Mouse (Mus musculus) spleen, postnatal 4 days (tissue): ENCODE measurements around the gene Pdia5.
A peak's percentile ranks its signal among the peaks of the same experiment; 100 is the strongest.

Source experiments
- DNase-seq, 2 experiments: peaks; one replicate each; pipeline ENCODE4 v3.0.0; 2022; ENCODE audit warnings: low spot score in 2 of 2

Gene Pdia5

DNA sequence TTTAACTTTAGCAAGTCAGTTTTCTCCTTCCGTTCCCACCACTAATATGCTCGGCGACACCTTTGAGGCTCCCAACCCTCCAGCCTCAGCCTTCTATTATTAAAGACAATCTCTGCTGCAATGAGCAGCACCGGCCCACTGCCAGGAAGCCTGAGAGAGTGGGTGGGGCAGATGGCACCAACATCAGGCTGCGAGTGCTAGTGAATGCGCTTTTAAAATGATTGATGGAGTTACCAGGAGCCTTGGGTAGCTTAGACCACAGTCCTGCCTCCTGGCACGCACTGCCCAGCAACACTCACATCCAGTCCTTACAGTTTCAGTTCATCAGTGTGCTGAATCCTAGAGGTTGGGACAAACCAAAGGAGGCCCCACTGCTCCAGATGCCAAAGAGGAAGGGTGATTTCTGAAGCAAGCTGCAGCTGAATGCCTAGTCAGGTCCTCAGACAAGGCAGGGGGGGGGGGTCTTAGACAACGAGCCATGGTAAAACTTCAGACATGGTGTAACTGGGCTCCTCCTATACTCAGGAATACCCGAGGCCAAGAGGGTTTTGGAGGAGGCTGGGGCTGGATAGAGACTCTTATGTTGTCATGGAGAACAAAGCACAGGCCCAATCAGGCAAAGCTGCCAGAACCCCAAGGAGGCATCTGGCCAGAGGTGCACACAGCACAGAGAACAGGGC, 49.2 kb downstream of the Pdia5 start:
- no peak for DNase-seq

DNA sequence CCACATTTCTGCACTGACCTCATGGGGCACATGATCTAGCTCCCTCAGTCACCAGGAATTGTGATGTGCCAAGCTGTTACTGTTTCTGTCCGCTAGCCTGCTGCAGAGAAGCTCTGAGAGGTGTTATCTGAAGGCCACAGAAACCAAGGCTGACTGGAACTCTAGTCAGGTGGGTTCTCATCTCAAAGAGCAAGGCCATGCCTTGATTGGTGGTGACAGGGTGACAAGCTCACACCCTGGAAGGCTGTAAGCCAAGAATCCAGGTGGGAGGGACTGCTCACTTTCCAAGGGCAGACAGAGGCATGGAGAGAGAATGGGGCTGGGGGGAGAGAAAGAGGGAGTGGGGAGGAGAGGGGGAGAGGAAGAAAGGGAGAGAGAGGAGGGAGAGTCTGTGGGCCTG, 51.6 kb downstream of the Pdia5 start:
- no peak for DNase-seq

DNA sequence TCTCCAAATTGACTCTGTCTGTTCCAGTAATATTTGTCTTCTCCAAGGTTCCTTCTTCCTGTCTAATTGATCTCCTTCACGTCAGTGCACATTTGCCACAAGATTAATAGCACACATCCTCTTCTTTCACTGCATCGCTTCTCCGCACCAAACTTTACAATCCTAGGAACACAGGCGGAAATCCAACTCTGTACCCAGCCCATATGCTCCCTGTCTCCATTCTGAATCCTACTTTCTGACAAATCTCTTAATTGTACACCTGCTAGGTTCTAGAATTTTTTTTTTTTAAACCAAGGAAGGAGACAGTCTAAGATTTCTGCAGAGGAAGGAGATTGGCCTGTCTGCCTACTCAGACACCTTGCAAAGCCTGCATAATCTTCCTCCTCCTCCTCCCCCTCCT, 59.1 kb downstream of the Pdia5 start:
- DNase-seq = no peak

DNA sequence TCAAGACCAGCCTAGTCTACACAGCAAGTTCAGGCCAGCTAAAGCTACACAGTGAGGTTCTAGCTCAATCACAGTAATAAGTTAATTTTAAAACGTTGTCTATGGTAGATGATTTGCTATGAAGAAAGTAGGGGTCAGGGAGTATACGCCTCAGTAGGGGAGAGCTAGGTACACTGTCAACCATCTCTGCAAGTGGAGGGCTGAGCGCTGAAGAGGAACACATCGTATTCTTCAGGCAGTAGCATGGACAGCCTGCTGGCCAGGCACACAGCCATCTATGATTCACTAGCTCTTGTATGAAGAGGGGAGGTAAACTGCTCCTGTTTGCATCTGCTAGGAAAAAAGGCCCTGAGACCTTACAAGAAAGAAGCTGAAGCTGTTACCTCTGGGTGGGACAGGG, 65.7 kb downstream of the Pdia5 start:
- DNase-seq = no peak

DNA sequence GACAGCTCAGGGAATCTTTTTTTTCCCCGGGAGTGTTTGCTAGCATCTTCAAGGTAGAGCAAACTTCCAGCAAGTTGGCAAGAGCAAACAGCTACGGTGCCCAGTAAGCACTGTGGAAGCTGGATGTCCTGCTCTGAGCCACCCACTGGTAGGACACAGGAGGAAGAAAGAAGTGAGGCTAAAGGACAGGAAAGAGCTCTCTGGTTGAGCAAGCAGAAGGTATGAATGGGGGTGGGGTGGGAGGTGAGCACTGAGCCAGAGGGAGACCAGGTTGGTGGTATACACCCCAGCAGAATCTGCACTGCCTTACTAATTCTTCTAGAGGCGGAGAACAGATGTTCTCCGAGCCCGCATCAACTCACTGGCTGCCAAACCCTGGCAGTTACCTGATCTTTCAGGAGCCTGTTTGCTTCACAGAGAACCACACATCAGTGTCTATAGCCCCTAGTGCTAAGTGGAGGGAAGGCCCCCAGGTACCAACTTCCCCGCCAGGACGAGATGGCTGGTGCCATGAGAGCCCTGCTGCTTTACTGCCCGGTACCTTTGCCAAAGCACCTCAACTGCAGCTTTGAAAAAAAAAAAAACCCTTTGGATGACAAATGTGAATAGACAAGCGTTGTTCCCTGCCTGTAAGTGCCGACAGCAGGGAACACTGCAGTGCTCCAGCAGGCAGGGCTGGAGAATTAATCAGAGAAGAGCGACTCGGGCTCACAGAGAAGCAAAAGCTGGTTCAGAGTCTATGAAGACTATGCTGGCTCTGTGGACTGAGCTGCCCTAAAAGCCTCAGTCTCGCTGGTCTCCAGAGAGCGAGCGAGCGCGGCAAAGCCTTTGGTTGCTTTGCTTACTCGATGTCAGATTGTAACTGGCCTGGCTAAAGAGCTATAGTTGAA, 67.2 kb downstream of the Pdia5 start:
- no peak for DNase-seq

DNA sequence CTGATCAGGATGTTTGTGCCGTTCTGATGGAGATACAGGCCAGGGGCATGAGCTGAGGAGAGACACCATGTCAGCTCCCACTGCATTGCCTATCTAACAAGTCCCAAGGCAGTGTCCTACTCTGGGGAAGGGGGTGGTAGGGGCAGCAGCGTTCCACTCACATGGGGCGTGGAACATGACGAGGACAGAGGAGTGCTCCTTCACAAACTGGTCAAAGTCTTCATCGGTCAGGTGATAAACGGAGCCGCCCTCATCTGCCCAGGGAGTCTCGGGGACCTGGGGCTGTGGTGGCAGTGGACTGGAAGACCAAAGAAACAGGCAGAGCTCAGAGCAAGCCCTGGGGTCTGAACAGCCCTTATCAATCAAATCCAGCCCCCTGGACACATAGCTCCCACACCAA, 68.0 kb downstream of the Pdia5 start:
- no peak for DNase-seq

DNA sequence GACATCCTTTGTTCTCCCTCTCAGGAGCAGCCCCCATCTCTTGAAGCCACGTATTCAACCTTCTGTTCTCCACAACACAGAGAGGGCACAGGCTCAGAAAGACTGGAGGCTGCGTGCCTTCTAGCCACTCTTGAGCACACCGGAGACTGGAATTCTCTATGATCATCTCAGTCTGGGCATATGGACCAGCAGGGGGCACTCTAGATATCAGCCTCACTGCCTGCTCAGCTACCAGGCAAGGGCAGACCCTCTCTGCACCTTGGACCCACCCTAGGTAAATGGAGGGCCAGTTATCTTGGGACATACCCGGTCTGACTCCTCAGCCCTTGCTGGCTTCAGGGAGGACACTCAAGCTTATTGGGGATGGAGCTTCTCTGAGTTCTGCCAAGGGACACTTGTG, 68.5 kb downstream of the Pdia5 start:
- DNase-seq = no peak

DNA sequence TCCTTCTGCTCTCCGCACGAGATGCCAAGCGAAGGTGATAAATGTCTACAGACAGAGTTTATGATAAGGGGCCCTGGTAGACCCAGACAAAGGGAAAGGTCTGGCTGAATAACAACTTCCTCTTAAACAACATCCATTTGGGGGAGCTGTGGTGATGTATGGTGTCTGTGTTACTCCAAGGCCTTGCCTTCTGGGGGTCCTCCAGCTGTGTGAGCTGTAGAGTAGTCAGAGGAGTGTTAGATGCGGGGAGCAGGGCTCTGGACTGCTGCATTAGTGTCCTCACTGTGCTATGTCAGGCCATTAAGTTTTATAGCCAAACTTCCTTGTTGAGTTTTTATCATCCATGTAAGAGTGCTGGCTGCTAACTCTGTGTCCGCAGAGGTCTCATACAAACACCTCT, 76.1 kb downstream of the Pdia5 start:
- no peak for DNase-seq

DNA sequence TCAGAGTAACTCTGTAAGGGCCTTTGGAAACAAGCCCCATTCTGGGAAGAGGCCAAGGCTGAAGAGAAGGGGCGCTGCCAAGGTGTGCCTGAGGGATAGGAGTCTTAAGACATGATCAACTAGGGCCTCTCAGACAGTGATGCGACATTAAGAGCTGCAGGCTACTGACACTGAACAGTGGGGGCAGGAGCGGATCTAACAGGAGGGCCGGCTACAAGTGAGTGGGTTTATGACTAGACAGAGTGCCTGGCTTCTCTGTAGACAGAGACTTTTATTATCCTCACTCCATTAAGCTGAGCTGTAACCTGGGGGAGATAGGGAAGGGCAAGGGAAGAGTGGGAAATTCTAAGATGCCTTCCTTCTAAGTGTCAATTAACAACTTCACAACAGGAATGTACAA, 84.0 kb downstream of the Pdia5 start:
- no peak for DNase-seq

DNA sequence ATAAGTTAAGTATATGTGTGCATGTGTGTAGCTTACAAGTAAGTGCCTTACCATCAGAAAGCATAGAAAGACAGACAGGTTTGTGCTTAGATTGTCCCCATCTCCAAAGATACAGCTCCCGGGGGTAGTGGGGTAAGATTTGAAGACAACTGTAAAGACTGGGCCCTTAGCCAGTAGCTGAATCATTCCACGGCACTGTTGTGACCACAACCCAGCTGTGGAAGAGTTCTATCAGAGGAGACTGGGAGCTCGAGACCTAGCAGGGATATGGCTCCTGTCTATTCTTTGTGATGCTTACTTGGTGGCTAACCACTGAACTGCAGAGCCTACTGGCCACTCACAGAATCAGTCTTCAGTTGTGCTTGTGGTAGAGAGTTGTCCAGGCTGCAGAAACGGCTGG, 84.5 kb downstream of the Pdia5 start:
- DNase-seq = no peak

DNA sequence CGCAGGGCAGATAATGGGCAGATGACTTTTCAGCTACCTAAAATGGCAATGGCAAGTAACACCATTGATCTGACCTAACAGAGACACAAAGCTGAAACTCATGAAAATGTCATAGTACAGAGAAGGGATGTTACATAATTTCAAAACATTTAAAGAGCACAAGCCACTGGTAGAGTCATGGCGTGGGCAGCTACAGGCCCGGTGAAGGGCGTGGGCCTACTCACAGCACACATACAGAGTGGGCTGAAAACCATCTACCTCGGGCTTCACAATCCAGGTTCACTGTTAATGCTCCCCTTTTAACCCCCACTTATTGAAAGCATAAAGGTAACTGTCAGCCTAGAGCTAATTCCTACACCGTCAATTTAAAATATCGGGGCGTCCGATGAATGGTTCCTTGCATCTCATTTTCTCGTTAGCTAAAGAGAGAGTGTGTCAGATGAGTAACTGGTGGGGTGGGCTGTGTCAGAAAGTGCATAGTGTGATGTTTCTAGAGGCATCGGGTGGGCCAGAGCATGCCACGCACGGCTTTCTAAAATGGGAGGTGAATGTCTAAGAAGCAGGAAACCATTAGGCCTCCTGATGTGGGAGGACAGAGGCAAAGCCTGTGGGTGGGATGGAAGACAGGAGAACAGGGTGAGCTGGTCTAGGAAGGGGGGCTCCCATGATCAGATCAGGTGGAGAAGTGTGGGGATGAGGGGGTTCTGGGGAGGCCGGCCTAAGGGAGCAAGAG, 85.2 kb downstream of the Pdia5 start:
- DNase-seq = no peak

DNA sequence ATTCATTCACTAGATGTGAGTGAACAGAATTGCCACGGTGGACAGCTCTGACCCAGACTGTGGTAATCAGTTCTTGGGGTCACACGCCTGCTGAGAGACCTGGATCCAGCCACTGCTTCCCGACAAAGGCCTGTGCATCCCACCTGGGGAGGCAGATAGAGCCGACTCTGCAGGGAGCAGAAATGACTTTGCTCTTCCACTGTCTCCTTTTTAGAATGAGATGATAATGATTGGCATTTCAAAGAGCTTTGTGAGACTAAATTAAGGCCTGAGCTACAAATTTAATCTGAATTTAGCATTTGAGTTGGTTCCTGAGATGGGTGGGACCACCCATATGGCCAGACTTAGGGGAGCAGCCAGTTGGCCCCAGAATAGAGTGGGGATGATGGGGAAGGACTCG, 85.8 kb downstream of the Pdia5 start:
- DNase-seq = no peak

DNA sequence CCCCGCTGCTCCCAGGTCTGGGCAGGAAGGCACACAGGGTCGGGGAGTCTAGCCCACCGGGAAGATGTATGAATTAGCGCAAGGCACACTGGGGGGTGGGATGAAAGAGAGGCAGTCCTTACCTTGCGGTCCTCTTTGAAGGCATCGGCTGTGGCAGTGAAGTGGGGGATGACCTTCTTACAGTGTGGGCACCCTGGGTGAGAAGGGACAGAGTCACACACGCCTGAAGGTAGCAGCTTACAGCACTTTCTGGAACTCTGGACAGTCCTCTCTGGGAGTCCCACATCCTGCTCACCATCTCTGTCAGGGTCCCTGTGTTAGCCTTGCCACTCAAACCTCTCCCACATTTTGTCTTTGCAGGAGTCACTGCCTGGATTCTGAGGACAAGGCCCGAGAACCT, 86.8 kb downstream of the Pdia5 start:
- DNase-seq = no peak

DNA sequence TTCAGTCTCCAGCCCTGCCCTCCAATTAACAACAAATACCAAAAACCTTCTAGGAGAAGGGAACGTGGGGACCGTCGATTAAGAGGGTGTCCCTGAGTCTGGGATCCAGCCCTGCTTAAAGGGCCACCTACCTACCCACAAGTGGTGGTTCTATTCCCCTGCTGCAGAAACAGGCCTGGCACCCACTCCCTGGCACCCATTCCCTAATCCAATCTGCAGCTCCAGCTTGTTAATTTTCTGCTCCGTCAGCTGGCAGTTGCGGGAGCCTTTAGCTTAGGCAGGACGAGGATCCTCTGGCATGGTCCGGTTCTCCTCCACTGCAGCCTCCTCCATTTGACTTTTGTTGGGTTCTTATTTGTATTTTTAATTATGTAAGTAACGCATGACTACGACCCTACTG, 87.3 kb downstream of the Pdia5 start:
- no peak for DNase-seq

DNA sequence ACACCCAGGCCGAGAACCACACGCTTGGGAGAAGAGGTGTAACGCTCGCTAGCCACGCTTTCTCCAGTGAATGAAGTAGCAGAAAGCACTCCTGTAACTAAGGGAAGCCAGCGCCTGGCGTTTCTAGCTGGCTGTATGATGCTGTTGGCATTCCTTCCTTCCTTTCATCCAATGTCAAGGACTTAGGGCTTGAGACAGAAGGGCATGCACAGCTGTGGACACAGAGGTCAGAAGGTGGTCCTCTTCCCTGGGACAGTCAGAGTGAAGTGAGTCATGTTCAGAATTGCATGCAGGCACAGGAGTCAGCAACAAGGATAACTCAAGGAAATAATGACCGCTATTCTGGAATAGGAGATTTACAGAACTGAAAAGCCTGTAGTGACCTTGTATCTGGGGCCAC, 97.9 kb downstream of the Pdia5 start:
- DNase-seq = no peak

DNA sequence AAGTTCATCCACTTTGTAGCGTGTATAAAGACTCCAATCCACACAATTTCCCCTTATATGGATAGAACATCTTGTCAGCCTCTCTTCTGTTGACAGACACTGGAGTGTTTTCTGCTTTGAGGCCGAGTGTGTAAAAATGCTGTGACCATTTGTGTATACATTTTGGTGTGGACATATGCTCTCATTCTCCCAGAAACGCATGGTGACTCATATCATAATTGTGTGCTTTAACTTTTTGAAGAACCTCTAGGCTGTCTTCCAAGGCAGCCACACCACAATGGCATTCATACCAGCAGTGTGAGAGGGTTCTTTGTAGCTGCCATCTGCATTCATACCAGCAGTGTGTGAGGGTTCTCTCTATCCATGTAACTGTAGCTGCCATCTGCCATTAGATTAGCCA, 105.0 kb downstream of the Pdia5 start:
- DNase-seq = no peak

DNA sequence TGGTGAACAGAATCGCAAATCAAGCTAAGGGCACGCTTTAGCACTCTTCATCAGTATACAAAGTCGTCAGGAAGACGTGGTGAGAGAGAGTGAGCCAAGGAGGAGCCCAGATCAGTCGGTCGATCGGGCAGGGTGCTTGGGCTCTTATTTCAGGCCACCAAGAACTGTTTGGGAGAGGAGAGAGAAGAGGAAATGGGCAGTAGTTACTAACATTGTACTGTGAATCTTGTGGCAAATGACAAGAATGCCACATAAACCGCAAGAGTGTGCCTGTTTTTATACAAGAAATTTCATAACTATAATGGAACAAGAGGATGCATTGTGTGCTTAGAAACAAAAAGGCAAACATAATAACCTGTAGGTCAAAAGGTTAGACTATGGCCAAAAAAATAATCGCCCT, 110.6 kb downstream of the Pdia5 start:
- DNase-seq = no peak

DNA sequence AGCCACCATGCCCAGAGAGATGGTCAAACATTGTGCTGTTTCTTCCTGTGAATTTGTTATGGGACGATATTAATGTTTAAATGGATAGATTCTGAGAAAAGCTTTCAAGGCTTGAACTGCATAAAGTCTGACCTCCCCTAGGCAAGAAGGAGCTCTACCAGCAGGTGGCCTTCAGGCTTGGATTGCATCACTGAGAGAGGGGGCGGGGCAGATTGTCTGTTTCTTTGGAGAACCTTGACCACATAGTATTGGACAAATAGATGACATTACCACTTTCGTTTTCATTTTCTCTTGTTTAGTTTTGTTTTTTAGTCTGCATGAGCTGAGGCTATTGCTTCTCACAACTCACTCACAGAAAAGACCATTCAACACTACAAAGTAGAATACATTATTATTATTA, 111.3 kb downstream of the Pdia5 start:
- DNase-seq = no peak

DNA sequence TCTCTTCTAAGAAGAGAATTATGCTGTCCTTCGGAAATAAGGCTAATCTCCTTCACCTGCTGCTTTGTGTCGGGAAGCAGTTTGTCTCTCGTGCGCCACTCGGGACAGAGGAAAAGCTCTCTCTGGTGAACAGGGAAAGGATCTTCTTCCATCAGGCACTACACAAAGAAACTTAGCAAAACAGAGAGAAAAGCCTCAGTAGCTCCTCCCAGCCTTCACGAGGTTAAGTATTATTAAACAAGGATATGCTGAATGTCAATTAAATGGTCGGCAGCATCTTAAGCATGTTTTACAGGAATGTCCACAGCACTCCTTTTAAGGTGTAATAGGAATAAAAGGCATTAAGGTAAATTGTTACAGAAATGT, 126.6 kb downstream of the Pdia5 start:
- DNase-seq = no peak

DNA sequence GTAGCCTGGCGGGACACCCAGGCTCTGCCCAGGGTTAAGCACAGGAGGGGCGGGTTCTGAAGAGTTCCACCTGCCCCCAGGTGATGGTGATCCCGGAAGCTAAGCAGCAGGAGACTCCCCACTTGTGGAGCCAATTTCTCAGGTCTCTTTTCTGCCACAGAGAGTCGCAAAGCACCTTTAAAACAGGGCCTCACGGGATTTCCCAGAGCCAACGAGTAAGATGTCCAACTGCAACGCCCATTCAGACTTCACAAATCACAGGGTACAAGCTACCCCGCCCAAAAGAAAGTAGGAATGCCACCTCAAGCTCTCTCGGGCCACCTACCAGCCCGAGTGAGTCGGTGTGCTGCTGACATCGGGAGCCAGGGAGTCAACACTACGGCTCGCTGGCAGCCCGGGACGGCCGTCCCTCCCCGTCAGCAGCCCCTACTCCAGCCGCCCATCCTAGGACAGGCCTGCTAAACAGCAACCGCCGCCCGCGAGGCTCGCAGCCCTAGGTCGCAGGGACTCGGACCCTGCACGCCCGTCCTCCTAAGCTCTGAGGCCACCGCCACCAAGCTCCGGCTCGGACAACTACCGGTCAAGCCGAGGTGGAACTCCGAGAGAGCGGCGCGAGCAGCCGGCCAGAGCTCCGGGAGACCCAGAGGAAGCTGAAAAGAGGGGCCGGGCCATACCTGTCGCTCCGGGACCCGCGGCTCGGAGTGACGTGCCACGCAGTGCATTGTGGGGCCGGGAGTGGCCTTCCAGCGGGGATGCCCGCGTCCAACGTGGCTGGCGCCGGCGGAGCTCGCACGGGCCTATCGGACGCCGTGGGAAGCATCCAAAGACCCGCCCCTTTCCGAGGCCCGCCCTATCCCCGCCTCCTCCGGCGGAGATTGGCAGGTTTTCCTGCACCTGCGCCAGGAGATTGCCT, 127.3 kb downstream of the Pdia5 start, which contains the start of gene Sec22a:
Sec22a (minus strand) TSS at position 769 of the 913 bp plus-strand sequence.
- peak; percentile 88 to 92 for DNase-seq

DNA sequence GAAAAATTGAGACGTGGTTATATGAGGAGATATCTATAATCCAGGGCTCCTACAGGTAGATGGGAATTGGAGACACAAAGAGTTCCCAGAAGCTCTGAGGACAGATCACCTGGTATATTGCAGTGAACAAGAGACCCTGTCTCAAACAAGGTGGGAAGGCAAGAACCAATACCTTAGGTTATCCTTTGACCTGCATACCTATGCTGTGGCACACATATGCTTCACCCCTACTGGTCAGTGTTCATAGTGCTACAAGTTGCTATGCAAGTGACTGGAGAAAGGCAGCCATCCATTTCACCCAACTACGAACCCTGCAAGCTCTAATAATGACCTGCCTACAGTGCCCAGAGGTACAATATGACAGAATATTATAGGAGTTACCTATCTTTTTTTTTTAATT, 128.5 kb downstream of the Pdia5 start:
- no peak for DNase-seq

DNA sequence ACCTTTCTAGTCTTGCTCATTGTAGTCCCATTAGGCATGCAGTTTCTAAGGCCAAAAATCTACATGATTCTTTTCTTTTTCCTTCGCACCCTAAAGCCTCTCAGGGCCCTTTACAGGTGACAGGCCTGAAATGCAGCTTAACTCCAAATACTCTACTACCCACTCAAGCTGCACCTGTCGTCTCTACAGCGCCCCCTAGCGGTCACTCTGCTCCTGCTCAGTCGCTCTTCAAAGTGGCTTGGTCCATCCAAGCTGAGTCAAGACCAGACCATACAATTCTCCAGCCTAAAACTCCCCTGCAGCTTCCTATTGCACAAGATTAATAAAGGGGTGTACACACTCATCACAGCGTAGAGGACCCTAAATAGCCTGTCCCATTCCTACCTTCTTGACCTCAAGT, 130.1 kb downstream of the Pdia5 start:
- peak; percentile 38 to 87 for DNase-seq
